Mouse (Mus musculus) midbrain, embryonic 10.5 days (tissue): ENCODE data around the gene Mesp2. TPM values are rescaled to one million over a fixed set of nuclear protein-coding genes. Genes with fewer than 3 reads are reported as not detected.
A peak's percentile ranks its signal among the peaks of the same experiment; 100 is the strongest.

Experiments used
- DNase-seq: peaks from one replicate; pipeline ENCODE4 v3.0.0-alpha.2; 2017; ENCODE audit warnings: low spot score
- H3K27ac ChIP-seq: fragments of 300-500 bp; sonication (generic); replicated peaks from 2 replicates; pipeline ENCODE4 v1.5.1; 2016; ENCODE audit warnings: mild to moderate bottlenecking
- H3K27me3 ChIP-seq: fragments of 300-500 bp; sonication (generic); 2 replicates; pipeline ENCODE4 v1.6.1; 2016; ENCODE audit warnings: low read depth, mild to moderate bottlenecking; ENCODE audit not compliant: poor library complexity, severe bottlenecking
- H3K36me3 ChIP-seq: fragments of 300-500 bp; sonication (generic); 2 replicates; pipeline ENCODE4 v1.6.1; 2016; ENCODE audit warnings: mild to moderate bottlenecking, moderate library complexity
- H3K4me1 ChIP-seq: fragments of 300-500 bp; sonication (generic); 2 replicates; pipeline ENCODE4 v1.6.1; 2016
- H3K4me3 ChIP-seq: fragments of 300-500 bp; sonication (generic); 2 replicates; pipeline ENCODE4 v1.5.1; 2016; ENCODE audit warnings: mild to moderate bottlenecking, moderate library complexity
- H3K9me3 ChIP-seq: fragments of 300-500 bp; sonication (generic); replicated peaks from 2 replicates; pipeline ENCODE4 v1.6.1; 2016; ENCODE audit warnings: mild to moderate bottlenecking
- WGBS: fragments of 180-500 bp; shearing (Covaris S2); methylation state at CpG from one replicate; pipeline ENCODE4 v1.1.7; 2016; 5-methylcytosine and 5-hydroxymethylcytosine counted together
- polyA plus RNA-seq: library from polyadenylated mRNA; unstranded; fragments of >200 nt; fragmentation: Nextera tagmentation; extraction: Ambion mirVana; gene quantifications from 2 replicates; pipeline ENCODE4 v1.2.1, GENCODE M21; 2016

The Mesp2 gene
- polyA plus RNA-seq, 1 experiment from 2014 or later = 0.53 TPM

DNA sequence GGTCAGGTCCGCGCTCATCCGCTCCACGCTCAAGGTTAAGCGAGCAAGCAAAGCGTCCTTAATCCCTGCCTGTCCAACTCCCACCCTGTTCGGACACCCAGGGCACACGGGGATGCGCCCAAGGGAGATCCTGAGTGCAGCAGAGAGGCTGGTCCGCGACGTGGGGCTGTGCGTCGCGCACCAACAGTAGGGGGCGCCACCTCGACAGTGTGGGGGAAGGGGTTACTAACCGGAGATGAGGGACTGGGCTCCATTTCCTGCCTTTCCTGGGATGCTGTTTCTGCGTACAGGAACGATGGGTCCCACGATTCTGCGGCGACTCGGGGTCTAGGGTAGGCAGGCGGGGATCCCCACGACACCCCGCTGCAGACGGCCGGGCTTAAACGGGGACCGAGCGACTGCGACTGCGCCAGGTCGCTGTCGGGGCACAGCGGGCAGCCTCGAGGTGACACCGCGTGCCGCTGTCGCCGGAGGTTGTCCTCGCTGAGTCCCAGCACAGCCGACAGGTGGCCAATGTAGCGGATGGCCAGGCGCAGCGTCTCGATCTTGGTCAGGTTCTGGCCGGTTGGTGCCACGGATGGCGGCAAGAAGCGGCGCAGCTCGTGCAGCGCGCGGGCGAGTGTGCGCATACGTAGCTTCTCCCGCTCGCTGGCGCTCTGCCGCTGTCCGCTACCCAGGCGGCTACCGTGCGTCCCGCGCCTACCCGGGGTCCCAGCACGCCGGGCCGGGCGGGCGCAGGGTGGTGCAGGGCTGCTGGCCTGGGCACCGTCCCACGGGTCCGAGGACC lies 17.7 kb upstream of the Mesp2 start:
- H3K36me3 ChIP-seq = no peaks in the 10 kb centered on the region
- H3K27me3 ChIP-seq = peaks cover 86% of the 10 kb centered on the region
- peak; percentile 69 for DNase-seq
- WGBS = 2% methylated on average over 80 of the region's 80 CpGs
- peaks cover 37% of the 10 kb centered on the region for H3K4me1 ChIP-seq
- peak overlapping the region; percentile 57 for H3K4me3 ChIP-seq
- H3K27ac ChIP-seq = peak overlapping the region; percentile 71; the same call in 1 of the 2 replicates
- no peaks in the 10 kb centered on the region for H3K9me3 ChIP-seq

DNA sequence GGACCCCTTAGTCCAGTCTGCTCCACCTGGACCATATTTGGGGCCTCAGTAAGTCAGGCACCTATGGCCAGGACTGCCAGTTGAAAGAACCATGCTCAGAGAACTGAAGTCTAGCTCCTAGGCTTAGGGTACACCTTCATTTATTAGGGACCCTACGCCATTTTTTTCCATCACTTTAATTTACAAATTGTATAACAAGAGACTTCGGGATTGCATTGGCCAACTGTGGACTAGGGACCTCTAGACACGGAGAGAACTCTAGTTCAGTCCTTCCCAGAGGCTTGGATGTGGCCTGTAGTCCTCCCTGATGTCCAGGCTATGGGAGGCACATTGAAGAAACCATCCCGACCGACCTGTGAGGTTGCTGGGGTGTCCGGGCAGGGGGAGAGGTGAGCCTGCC lies 16.8 kb upstream of the Mesp2 start, which contains the start of gene Mesp1:
Mesp1 (minus strand) TSS at position 101 of the 400 bp plus-strand sequence.
- Histone ChIP-seq H3K36me3 (no peaks in the 10 kb centered on the region), H3K4me3 (peak within 1 kb of the TSS; percentile 57), H3K27ac (peak within 1 kb of the TSS; percentile 71; the same call in 1 of the 2 replicates), H3K27me3 (peaks cover 87% of the 10 kb centered on the region), H3K4me1 (peaks cover 40% of the 10 kb centered on the region), H3K9me3 (no peaks in the 10 kb centered on the region)
- WGBS = 70% methylated on average over 6 of the region's 6 CpGs
- no peak for DNase-seq

DNA sequence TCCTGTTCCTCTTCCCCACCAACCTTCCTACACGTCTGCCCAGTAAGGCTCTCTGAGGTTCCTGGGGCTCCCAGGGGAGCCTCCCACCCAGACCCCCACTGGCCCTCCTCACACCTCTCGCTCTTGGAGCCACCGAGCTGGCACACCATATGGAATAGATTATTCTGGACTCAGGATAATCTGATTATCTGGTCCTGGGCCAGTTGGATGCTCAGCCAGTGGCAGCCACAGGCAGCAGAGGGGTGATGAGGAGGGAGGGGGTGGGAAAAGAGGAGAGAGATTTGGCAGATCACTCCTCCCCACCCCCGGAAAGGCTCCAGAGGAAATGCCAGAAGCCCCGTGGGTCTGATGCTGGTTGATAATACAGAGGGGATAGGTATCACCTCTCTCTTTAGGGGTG lies 11.9 kb upstream of the Mesp2 start:
- Histone ChIP-seq H3K27ac (no peak overlapping the region), H3K4me1 (peaks cover 12% of the 10 kb centered on the region), H3K27me3 (peaks cover 54% of the 10 kb centered on the region), H3K4me3 (no peak overlapping the region), H3K9me3 (no peaks in the 10 kb centered on the region), H3K36me3 (no peaks in the 10 kb centered on the region)
- no peak for DNase-seq
- 27% methylated on average over 5 of the region's 5 CpGs for WGBS

DNA sequence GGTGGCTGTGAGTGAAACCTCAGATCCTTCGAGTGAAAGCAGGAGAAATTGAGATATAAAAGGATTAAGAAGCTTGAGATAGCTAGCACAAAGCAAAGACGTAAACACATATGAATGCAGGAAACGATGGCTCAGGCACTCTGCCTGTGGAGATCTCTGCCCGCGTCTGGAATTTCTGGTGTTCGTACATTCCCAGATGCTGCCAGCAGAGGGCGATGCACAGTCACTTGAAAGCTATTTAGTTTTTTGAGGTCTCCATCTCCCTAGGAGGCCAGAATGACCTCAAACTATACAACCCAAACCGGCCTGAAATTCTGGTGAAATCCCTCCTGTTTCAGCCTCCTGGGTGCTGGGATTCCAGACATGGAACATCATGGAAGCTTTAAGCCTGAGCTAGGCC lies 11.5 kb upstream of the Mesp2 start:
- H3K4me1 ChIP-seq = peaks cover 12% of the 10 kb centered on the region
- H3K4me3 ChIP-seq = no peak overlapping the region
- no peaks in the 10 kb centered on the region for H3K36me3 ChIP-seq
- peak; percentile 83 for DNase-seq
- 4% methylated on average over 8 of the region's 8 CpGs for WGBS
- no peaks in the 10 kb centered on the region for H3K9me3 ChIP-seq
- no peak overlapping the region for H3K27ac ChIP-seq
- H3K27me3 ChIP-seq = peaks cover 50% of the 10 kb centered on the region

DNA sequence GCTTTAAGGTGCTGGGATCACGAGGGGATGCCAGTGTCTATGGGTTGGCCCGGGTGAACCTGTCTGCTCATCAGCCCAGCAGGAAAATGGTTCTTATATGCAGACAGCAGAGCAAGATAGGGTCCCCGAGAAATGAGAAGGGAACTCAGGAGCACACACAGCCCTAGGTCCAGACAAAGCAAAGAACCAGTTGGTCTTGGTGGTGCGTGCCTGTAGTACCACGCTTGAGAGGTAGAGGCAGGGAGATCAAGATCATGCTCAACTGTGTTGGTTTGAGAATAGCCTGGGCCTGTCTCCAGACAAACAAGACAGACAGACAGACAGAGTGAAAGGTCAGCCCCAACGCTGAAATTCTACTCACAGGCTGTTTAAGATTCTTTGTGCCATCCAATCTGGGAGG lies 11.0 kb upstream of the Mesp2 start:
- 75% methylated on average over 6 of the region's 6 CpGs for WGBS
- Histone ChIP-seq H3K27ac (peak overlapping the region; percentile 23; the same call in 1 of the 2 replicates), H3K27me3 (peaks cover 45% of the 10 kb centered on the region), H3K36me3 (no peaks in the 10 kb centered on the region), H3K4me1 (peaks cover 12% of the 10 kb centered on the region), H3K9me3 (no peaks in the 10 kb centered on the region), H3K4me3 (no peak overlapping the region)
- no peak for DNase-seq

DNA sequence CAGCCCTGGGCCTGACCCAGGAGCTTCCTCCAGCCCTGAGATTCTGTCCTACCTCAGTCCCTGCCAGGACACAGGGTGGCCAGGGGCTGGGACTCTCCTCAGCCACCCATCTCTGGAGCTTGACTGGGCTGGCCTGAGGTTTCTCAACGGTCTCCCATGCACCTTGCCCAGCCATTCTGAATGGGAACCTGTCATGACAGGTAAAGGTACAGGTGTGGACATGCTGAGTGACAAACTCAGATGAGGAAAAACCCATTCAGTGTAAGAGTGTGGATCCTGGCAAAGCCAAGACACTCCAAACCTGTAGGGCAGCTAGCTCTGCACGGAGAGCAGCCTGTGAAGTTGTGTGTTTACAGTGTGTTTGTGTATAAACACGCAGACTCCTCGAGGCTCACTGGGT lies 10.2 kb upstream of the Mesp2 start:
- no peak for DNase-seq
- Histone ChIP-seq H3K9me3 (no peaks in the 10 kb centered on the region), H3K36me3 (no peaks in the 10 kb centered on the region), H3K4me1 (peaks cover 12% of the 10 kb centered on the region), H3K4me3 (no peak overlapping the region), H3K27me3 (peaks cover 37% of the 10 kb centered on the region), H3K27ac (no peak overlapping the region)
- 88% methylated on average over 4 of the region's 4 CpGs for WGBS

DNA sequence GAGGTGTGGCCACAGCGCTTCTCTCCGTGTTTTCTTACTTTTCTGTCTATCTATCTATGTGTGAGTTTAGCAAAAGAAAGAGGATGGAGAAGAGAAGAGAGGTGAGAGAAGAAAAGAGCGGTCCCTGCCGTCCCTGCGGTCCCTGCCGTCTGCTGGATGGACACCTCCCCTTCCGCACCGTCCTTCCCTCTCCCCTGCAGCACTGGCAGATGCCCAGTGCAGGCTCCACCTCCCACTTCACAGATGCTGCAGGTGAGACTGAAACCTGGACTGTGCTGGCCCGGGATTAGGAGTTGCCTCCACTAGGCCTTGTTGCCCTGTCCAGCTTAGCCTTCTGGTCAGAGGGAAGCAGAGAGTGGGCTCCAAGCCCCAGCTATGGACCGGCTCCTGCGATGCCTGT lies 9.1 kb upstream of the Mesp2 start:
- 75% methylated on average over 11 of the region's 11 CpGs for WGBS
- Histone ChIP-seq H3K9me3 (no peaks in the 10 kb centered on the region), H3K4me3 (no peak overlapping the region), H3K27me3 (peaks cover 27% of the 10 kb centered on the region), H3K27ac (no peak overlapping the region), H3K36me3 (no peaks in the 10 kb centered on the region), H3K4me1 (peaks cover 12% of the 10 kb centered on the region)
- DNase-seq = no peak

DNA sequence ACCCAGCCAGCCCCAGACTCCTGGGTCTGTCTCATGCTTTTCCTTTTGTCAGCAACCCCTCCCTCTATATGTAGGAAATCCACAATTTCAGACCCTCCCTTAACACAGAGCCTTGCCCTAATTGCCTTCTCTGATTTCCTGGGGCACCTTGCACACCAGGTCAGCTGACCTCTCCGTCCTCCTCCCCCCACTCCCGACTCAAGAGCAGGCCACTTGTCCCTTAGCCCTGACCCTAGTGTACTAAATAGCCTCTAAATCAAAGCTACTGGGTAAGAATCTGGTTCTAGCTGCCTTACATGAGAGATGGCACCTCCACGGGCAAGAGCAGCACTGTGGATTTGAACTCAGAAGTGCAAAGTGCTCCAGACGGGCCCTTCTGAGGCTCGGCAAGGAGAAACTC lies 8.5 kb upstream of the Mesp2 start:
- no peaks in the 10 kb centered on the region for H3K9me3 ChIP-seq
- 73% methylated on average over 5 of the region's 5 CpGs for WGBS
- H3K4me1 ChIP-seq = peaks cover 10% of the 10 kb centered on the region
- no peak for DNase-seq
- no peak overlapping the region for H3K4me3 ChIP-seq
- H3K27me3 ChIP-seq = peaks cover 26% of the 10 kb centered on the region
- H3K27ac ChIP-seq = no peak overlapping the region; the same call in 1 of the 2 replicates
- no peaks in the 10 kb centered on the region for H3K36me3 ChIP-seq

DNA sequence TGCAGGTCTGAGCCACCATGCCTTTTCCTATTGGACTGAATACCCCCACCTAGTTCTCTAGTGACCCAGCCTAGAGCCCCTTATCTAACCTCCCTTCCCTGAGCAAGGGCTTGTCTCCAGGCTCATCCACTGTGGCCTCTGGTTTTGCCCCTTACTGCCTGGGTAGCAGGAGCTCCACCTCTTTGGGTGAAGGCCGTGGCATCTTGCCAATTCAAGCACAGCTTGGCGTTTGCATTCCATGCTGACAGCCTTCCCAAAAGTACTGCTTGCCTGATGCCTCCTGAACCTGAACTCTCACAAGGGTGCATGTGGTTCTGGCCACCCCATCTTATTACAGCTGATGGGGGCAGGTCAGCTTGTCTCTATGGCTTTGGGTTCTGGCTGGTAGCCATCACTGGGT lies 6.6 kb upstream of the Mesp2 start:
- no peak overlapping the region for H3K4me3 ChIP-seq
- H3K9me3 ChIP-seq = no peaks in the 10 kb centered on the region
- no peak for DNase-seq
- peaks cover 9% of the 10 kb centered on the region; the same call in 1 of the 2 replicates for H3K27me3 ChIP-seq
- H3K4me1 ChIP-seq = no peaks in the 10 kb centered on the region
- H3K36me3 ChIP-seq = no peaks in the 10 kb centered on the region
- WGBS = 82% methylated on average over 2 of the region's 2 CpGs
- no peak overlapping the region for H3K27ac ChIP-seq

DNA sequence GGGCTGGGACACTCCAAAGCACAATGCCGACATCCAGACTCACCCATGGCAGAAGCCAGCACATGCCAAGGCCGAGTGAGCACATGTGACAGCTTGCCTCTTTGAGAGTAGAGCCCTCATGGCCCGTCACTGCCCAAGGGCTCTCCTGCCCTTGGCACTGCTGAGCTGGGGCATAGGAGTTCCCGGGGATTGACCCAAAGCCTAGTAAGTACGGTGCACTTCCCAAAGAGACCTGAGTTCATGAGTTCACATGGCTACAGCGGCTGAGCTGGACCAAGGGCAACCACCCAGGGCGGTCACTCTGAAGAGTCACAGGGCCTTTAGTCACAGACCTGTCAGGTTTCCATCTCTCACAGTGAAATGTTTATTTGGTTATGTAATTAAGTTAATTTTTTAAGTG lies 2.0 kb upstream of the Mesp2 start:
- 89% methylated on average over 7 of the region's 7 CpGs for WGBS

DNA sequence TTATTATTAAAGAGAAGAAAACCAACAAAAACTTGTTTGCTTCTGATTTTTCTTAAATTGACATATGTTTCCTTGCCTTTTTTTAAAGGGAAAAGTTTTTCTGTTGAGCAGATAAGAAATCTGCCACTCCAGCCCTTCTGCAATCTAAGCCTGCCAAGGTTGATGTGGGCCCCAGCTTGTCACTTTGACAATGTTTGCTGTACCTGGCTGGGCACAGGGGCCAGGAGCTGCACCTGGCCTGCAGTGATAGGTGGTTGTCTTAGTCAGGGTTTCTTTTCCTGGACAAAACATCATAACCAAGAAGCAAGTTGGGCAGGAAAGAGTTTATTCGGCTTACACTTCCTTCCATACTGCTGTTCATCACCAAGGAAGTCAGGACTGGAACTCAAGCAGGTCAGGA lies 2.9 kb downstream of the Mesp2 start:
- H3K36me3 ChIP-seq = no peaks in the 10 kb centered on the region
- H3K4me1 ChIP-seq = peaks cover 12% of the 10 kb centered on the region
- no peaks in the 10 kb centered on the region for H3K9me3 ChIP-seq
- H3K4me3 ChIP-seq = no peak overlapping the region
- no peak for DNase-seq
- 83% methylated on average over 1 of the region's 1 CpGs for WGBS
- no peak overlapping the region for H3K27ac ChIP-seq
- H3K27me3 ChIP-seq = peaks cover 59% of the 10 kb centered on the region

More for the DNA sequence above, 2.0 kb upstream of the Mesp2 start:
- Histone ChIP-seq H3K27me3 (peaks cover 41% of the 10 kb centered on the region), H3K4me1 (peaks cover 9% of the 10 kb centered on the region), H3K27ac (no peak overlapping the region), H3K36me3 (no peaks in the 10 kb centered on the region), H3K9me3 (no peaks in the 10 kb centered on the region), H3K4me3 (no peak overlapping the region)
- no peak for DNase-seq

DNA sequence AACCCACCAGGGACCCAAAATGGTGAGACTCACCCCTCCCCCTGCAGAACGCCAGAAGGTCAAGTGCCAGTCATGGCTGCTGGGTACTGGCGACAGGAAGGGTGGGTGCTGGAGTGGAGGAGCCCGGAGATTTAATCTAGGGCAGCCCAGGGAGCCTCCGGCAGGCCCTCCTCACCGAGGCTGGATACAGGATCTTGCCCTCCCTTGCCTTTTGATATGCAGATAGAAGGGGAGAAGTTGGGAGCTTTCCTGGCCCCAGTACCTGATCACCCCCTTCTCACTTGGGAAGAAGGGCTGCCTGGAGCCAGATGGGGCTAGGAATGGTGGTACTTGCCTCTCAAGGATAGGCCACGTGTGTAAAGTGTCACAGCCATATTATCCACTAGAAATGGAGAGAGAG lies 7.8 kb downstream of the Mesp2 start:
- H3K27me3 ChIP-seq = peaks cover 44% of the 10 kb centered on the region
- no peak overlapping the region for H3K4me3 ChIP-seq
- no peak overlapping the region for H3K27ac ChIP-seq
- no peaks in the 10 kb centered on the region for H3K9me3 ChIP-seq
- WGBS = 7% methylated on average over 6 of the region's 6 CpGs
- no peaks in the 10 kb centered on the region for H3K36me3 ChIP-seq
- peaks cover 17% of the 10 kb centered on the region for H3K4me1 ChIP-seq
- DNase-seq = no peak

DNA sequence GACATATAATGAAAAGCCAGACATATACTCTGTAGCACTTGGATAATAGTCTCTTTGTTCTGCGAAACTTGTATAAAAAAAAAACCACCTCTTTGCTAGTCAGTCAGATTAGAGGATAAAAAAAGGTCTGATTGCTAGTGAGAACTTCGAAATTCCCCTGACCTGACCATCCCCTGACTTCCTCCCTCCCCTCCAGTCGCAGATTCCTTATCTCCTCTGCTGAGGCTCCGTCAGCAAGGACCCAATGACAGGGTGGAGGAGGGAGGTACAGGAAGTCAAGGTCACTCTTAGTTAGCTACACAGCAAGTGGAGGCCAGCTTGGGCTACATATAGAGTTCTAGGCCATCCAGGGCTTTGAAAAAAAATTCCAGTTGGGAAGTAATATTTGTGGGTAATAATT lies 9.0 kb downstream of the Mesp2 start:
- no peak overlapping the region for H3K4me3 ChIP-seq
- WGBS = 59% methylated on average over 4 of the region's 4 CpGs
- no peak for DNase-seq
- peaks cover 44% of the 10 kb centered on the region for H3K27me3 ChIP-seq
- H3K36me3 ChIP-seq = no peaks in the 10 kb centered on the region
- H3K27ac ChIP-seq = no peak overlapping the region
- H3K9me3 ChIP-seq = no peaks in the 10 kb centered on the region
- peaks cover 17% of the 10 kb centered on the region for H3K4me1 ChIP-seq
